Mouse (Mus musculus) heart, adult 8-10 months (tissue): ENCODE data around the gene Dhtkd1. TPM values are rescaled to one million over a fixed set of nuclear protein-coding genes. Genes with fewer than 3 reads are reported as not detected.

ENCODE experiments used
- total RNA-seq, 4 experiments: library from RNA; stranded (reverse); gene quantifications; 2 replicates each; pipeline ENCODE4 v1.2.4; 2022

The Dhtkd1 gene
- total RNA-seq, 4 experiments from 2014 or later = 3.7 to 9.4 (median 4.0) TPM

Other genes with a start within 250 kb of the Dhtkd1 start
- gene Camk1d, start 228.3 kb downstream of the Dhtkd1 start, total RNA-seq = 1 to 10 TPM; 3.6 to 5.0 (median 4.3) TPM
- gene Nudt5, start 97.8 kb downstream of the Dhtkd1 start, total RNA-seq = 10 to 100 TPM; 10.5 to 13.6 (median 11.3) TPM
- 10 to 100 TPM; 77.9 to 91.8 (median 85.9) TPM for gene Cdc123, start 97.6 kb downstream of the Dhtkd1 start, total RNA-seq
- under 1 TPM in 1 of 4 experiments, not detected in 3; 0.50 TPM for gene Gm13199, start 79.9 kb downstream of the Dhtkd1 start, total RNA-seq
- 10 to 100 TPM; 11.9 to 14.3 (median 14.1) TPM for gene Sec61a2, start 47.4 kb downstream of the Dhtkd1 start, total RNA-seq
- gene Upf2, start 8.7 kb upstream of the Dhtkd1 start, total RNA-seq = 10 to 100 TPM; 18.6 to 20.6 (median 19.1) TPM
- gene Proser2, start 187.4 kb upstream of the Dhtkd1 start, total RNA-seq = 10 to 100 TPM in 3 of 4 experiments, 1 to 10 TPM in 1; 8.5 to 15.9 (median 14.0) TPM